Mouse (Mus musculus): ENCODE results near the gene Acsf3. TPM values are rescaled to one million over a fixed set of nuclear protein-coding genes. Genes with fewer than 3 reads are reported as not detected.

The Acsf3 gene
- total and polyA plus RNA-seq, 3 experiments = 17.8 to 37.2 TPM; not detected in 1

DNA sequence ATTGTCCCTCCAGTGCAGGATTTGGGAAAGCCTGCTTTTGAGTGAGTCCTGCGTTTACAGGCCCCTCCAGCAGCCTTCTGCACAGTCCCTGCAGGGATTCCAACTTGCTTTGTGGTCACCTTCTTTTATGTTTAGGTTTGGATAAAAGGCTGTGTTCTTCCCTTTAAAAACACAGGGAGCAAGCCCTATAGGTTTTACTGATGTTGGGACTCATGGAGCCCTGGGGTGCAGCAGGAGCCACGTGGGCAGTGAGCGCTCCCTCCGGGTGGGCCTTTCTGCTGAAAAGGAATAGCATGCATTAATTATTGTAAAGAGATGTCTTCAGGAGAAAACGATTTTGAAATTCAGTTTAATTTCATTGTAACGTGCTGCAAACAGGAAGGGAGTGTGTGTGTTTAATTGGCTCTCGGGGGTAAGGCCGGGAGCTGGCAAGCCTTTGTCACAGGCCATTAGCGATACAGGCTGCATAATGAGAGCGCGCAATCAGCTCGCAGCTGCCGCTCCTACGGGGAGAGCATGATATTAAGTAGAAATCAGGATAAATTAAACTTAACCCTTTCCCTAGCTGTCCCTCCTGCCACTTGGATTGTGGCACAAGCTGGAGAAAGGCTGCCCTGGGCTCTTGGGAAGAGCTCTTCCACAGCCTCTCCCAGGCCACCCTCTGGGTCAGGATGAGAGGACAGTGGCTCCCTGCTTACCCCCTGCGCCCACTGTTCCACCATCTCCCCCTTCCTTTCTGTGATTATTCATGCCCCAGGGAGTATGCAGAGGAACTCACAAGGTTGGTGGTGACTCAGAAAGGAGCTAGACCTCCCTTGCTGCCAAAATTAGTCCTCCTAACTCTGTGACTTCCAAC is 28.8 kb downstream of the Acsf3 start:
- Histone ChIP-seq H3K36me3 (ENCODE audit: control insufficient read depth in 1 of 2, insufficient read depth in 2 of 2, low read length in 2 of 2) (no peaks in the 10 kb centered on the region; a peak in 1 of 4 replicates), H3K4me1 (ENCODE audit: control insufficient read depth in 1 of 2, insufficient read depth in 2 of 2, low read length in 2 of 2) (no peaks in the 10 kb centered on the region), H3K9ac (ENCODE audit: control insufficient read depth, low read depth, low read length, poor library complexity, severe bottlenecking) (no peak overlapping the region), H3K9me3 (replicated peaks; ENCODE audit: insufficient read depth, low read length) (no peaks in the 10 kb centered on the region), H3K27ac (ENCODE audit: control insufficient read depth, low read depth, low read length) (no peak overlapping the region), H3K4me3 (ENCODE audit: control insufficient read depth in 1 of 2, insufficient read depth in 1 of 2, low read depth in 2 of 2, low read length in 2 of 2) (no peak overlapping the region), H3K79me2 (ENCODE audit: control insufficient read depth, insufficient read depth, low read length, poor library complexity) (no peaks in the 10 kb centered on the region), H3K27me3 (ENCODE audit: control insufficient read depth in 1 of 2, insufficient read depth in 2 of 2, low read length in 2 of 2) (no peaks in the 10 kb centered on the region)
- TF ChIP-seq E2F4 (IDR thresholded peaks at IDR 0.05; ENCODE audit: borderline replicate concordance, low read depth, low read length) = no peak
- TF ChIP-seq ZMIZ1 (IDR thresholded peaks at IDR 0.05; ENCODE audit: low read depth, low read length) = no peak
- TF ChIP-seq ETS1 (IDR thresholded peaks at IDR 0.05; ENCODE audit: low read depth, low read length) = no peak
- no peak for TF ChIP-seq USF1 (IDR thresholded peaks at IDR 0.05; ENCODE audit: low read depth, low read length)
- no peak for TF ChIP-seq BHLHE40 (IDR thresholded peaks at IDR 0.05; ENCODE audit: borderline replicate concordance, low read depth, low read length)
- TF ChIP-seq CHD2 (IDR thresholded peaks at IDR 0.05; ENCODE audit: low read length) = no peak
- no peak for TF ChIP-seq MAZ (IDR thresholded peaks at IDR 0.05; ENCODE audit: low read depth, low read length)
- TF ChIP-seq KAT2A (conservative IDR thresholded peaks at IDR 0.05; ENCODE audit: low read depth, low read length) = no peak
- no peak for TF ChIP-seq JUND (IDR thresholded peaks at IDR 0.05; ENCODE audit: low read depth, low read length)
- TF ChIP-seq USF2 (IDR thresholded peaks at IDR 0.05; ENCODE audit: borderline replicate concordance in 1 of 2, insufficient read depth in 1 of 2, low read depth in 1 of 2, low read length in 2 of 2) = no peak
- no peak for TF ChIP-seq ZC3H11A (IDR thresholded peaks at IDR 0.05; ENCODE audit: low read depth, low read length)
- TF ChIP-seq MAX (IDR thresholded peaks at IDR 0.05; ENCODE audit: low read length) = no peak
- TF ChIP-seq CTCF (IDR thresholded peaks at IDR 0.05 in 2 of 3, conservative IDR thresholded peaks at IDR 0.05 in 1 of 3; ENCODE audit: control insufficient read depth in 1 of 3, insufficient read depth in 1 of 3, low read depth in 2 of 3, low read length in 3 of 3, poor library complexity in 1 of 3, severe bottlenecking in 1 of 3) = no peak
- TF ChIP-seq ZKSCAN1 (IDR thresholded peaks at IDR 0.05; ENCODE audit: low read depth, low read length) = no peak
- no peak for TF ChIP-seq GABPA (IDR thresholded peaks at IDR 0.05; ENCODE audit: low read depth, low read length)
- TF ChIP-seq TAL1 (IDR thresholded peaks at IDR 0.05; ENCODE audit: low read length) = no peak
- no peak for DNase-seq (ENCODE audit: low read depth, low spot score)

DNA sequence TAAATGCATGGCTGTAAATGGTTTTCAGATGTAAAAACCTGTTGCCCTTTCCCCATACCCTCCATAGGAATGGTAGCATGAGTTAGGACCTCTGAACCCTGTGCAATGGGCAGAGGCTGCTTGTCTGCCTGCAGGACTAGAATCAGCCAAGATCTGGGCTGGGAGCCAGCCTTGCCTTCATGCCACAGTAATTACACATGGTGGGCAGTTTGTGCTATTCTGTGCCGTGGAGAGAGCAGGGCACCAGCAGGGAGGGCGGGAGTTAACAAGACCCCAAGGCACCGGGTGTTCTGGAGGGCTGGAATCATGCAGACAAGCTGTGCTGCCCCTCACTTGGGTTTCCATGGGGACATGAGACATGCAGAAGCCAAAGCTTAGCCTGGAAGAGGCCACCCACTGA is 30.1 kb downstream of the Acsf3 start:
- Histone ChIP-seq H3K9me3 (replicated peaks; ENCODE audit: insufficient read depth, low read length) (no peaks in the 10 kb centered on the region), H3K36me3 (ENCODE audit: control insufficient read depth in 1 of 2, insufficient read depth in 2 of 2, low read length in 2 of 2) (no peaks in the 10 kb centered on the region; a peak in 1 of 4 replicates), H3K4me3 (ENCODE audit: control insufficient read depth in 1 of 2, insufficient read depth in 1 of 2, low read depth in 2 of 2, low read length in 2 of 2) (no peak overlapping the region), H3K27me3 (ENCODE audit: control insufficient read depth in 1 of 2, insufficient read depth in 2 of 2, low read length in 2 of 2) (no peaks in the 10 kb centered on the region), H3K4me1 (ENCODE audit: control insufficient read depth in 1 of 2, insufficient read depth in 2 of 2, low read length in 2 of 2) (no peaks in the 10 kb centered on the region), H3K9ac (ENCODE audit: control insufficient read depth, low read depth, low read length, poor library complexity, severe bottlenecking) (no peak overlapping the region), H3K79me2 (ENCODE audit: control insufficient read depth, insufficient read depth, low read length, poor library complexity) (no peaks in the 10 kb centered on the region), H3K27ac (ENCODE audit: control insufficient read depth, low read depth, low read length) (no peak overlapping the region)
- no peak for DNase-seq (ENCODE audit: low read depth, low spot score)
- TF ChIP-seq MYC (IDR thresholded peaks at IDR 0.05; ENCODE audit: low read depth, low read length) (no peak), TCF12 (IDR thresholded peaks at IDR 0.05; ENCODE audit: low read depth, low read length) (no peak), USF2 (IDR thresholded peaks at IDR 0.05; ENCODE audit: borderline replicate concordance in 1 of 2, insufficient read depth in 1 of 2, low read depth in 1 of 2, low read length in 2 of 2) (no peak), KAT2A (conservative IDR thresholded peaks at IDR 0.05; ENCODE audit: low read depth, low read length) (no peak), E2F4 (IDR thresholded peaks at IDR 0.05; ENCODE audit: borderline replicate concordance, low read depth, low read length) (no peak)

Data from MEL (cell line).